Mouse (Mus musculus): ENCODE measurements around the gene Txlng. TPM values are rescaled to one million over a fixed set of nuclear protein-coding genes. Genes with fewer than 3 reads are reported as not detected.
A peak's percentile ranks its signal among the peaks of the same experiment; 100 is the strongest.
"Not testable (repeated sequence)": the region's sequence is repeated elsewhere in the genome, so short reads cannot be mapped to it uniquely, and the experiment has no call there.

Txlng gene
- polyA plus RNA-seq, 1 experiment from 2014 or later: 18.6 TPM

- H3K27me3 ChIP-seq: peaks cover 12% of the 10 kb centered on the region; the same call in 1 of the 2 replicates
- not testable (repeated sequence) for ATAC-seq (ENCODE audit: low FRiP score, low read depth); H3K4me3 ChIP-seq; H3K4me1 ChIP-seq; H3K9ac ChIP-seq (replicated peaks); H3K4me2 ChIP-seq (replicated peaks); H3K27ac ChIP-seq (replicated peaks); H3K36me3 ChIP-seq; H3K9me3 ChIP-seq
- WGBS: 55% methylated on average over 2 of the region's 2 CpGs
Observed at GRCm38 (mm10) chrX:162830313-162830712, 1.1 kb upstream of the Txlng start.

- WGBS: 44% methylated on average over 5 of the region's 5 CpGs
- ATAC-seq (ENCODE audit: low FRiP score, low read depth): no peak
Observed at GRCm38 (mm10) chrX:162829741-162830140, 487 bp upstream of the Txlng start.

DNA sequence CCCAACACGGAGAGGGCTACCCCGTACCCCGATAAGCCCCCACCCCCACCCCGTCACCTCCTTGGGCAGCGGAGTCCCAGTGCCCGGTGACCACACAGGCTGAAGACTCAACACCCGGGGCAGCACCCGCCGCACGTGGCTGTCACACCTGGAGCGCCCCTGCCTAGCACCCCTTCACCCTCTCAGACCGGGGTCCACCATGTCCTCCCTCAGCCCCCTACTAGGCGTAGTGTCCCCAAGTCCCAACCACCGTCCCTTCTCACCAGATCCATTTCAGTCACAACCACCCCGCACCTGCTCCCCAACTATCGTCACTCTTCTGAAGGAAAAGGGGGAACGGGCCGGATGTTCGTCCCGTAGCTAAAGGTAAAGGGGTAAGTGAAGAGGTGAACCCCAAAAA, 471 bp downstream of the Txlng start:
- Histone ChIP-seq H3K36me3 (no peaks in the 10 kb centered on the region), H3K27ac (replicated peaks) (no peak overlapping the region), H3K9me3 (no peaks in the 10 kb centered on the region), H3K4me3 (peak overlapping the region; percentile 56), H3K4me1 (0 out of 2 replicates have a peak, but pooled peaks cover 4% of the 10 kb centered on the region), H3K4me2 (replicated peaks) (peak overlapping the region; percentile 83), H3K9ac (replicated peaks) (peak overlapping the region; percentile 56), H3K27me3 (peaks cover 12% of the 10 kb centered on the region; the same call in 1 of the 2 replicates)
- WGBS: 25% methylated on average over 20 of the region's 20 CpGs
- peak; percentile 36 for ATAC-seq (ENCODE audit: low FRiP score, low read depth)

More at GRCm38 (mm10) chrX:162829741-162830140, 487 bp upstream of the Txlng start:
- Histone ChIP-seq H3K4me1 (0 out of 2 replicates have a peak, but pooled peaks cover 4% of the 10 kb centered on the region), H3K27me3 (peaks cover 12% of the 10 kb centered on the region; the same call in 1 of the 2 replicates), H3K36me3 (no peaks in the 10 kb centered on the region), H3K27ac (replicated peaks) (no peak overlapping the region), H3K9me3 (no peaks in the 10 kb centered on the region), H3K9ac (replicated peaks) (no peak overlapping the region), H3K4me2 (replicated peaks) (peak overlapping the region; percentile 33), H3K4me3 (peak overlapping the region; percentile 56)

DNA sequence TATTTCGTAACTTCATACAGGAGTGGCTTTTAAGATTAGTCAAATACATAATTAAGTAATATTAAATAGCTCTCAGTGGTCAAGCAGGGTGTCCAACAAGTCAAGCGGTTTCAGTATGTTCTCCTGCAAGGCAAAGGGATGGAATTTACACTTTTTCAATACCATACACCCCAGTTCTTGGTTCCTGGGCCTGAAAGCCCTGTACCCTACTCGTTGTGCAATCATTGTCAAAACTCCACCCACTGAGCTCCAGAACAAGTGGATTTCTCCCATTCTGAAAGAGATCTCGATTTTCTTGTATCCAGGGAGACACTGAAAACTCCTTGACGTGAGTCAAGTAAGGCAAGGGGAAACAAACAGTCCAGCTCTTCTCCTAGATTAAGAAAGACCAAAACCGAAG, 1.2 kb downstream of the Txlng start:
- Histone ChIP-seq H3K4me1 (0 out of 2 replicates have a peak, but pooled peaks cover 4% of the 10 kb centered on the region), H3K27ac (replicated peaks) (no peak overlapping the region), H3K9me3 (no peaks in the 10 kb centered on the region), H3K4me3 (peak overlapping the region; percentile 56), H3K9ac (replicated peaks) (peak overlapping the region; percentile 56; the same call in 1 of the 2 replicates), H3K36me3 (no peaks in the 10 kb centered on the region), H3K27me3 (peaks cover 12% of the 10 kb centered on the region; the same call in 1 of the 2 replicates), H3K4me2 (replicated peaks) (peak overlapping the region; percentile 83)
- 46% methylated on average over 6 of the region's 6 CpGs for WGBS
- no peak for ATAC-seq (ENCODE audit: low FRiP score, low read depth)

GRCm38 (mm10) chrX:162800371-162800770, 28.9 kb downstream of the Txlng start:
- Histone ChIP-seq H3K4me2 (replicated peaks) (no peak overlapping the region), H3K9me3 (no peaks in the 10 kb centered on the region), H3K27ac (replicated peaks) (no peak overlapping the region), H3K9ac (replicated peaks) (no peak overlapping the region), H3K4me1 (no peaks in the 10 kb centered on the region), H3K4me3 (no peak overlapping the region), H3K27me3 (no peaks in the 10 kb centered on the region), H3K36me3 (0 out of 2 replicates have a peak, but pooled peaks cover 2% of the 10 kb centered on the region)
- no peak for ATAC-seq (ENCODE audit: low FRiP score, low read depth)

DNA sequence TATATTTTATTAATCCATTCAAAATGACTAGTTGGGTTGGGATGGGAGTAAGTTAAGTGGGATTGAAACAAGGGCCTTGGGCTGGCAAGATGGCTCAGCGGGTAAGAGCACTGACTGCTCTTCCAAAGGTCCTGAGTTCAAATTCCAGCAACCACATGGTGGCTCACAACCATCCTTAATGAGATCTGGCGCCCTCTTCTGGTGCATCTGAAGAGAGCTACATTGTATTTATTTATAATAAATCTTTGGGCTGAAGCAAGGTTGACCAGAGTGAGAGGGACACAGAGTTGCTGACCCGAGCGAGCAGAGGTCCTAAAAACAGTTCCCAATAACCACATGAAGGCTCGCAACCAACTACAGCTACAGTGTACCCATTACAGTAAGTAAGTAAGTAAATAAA, 37.9 kb downstream of the Txlng start:
- not testable (repeated sequence) for ATAC-seq (ENCODE audit: low FRiP score, low read depth); H3K36me3 ChIP-seq; H3K4me3 ChIP-seq; H3K27me3 ChIP-seq; H3K9me3 ChIP-seq; H3K9ac ChIP-seq (replicated peaks); H3K27ac ChIP-seq (replicated peaks); H3K4me2 ChIP-seq (replicated peaks); H3K4me1 ChIP-seq
- 78% methylated on average over 5 of the region's 5 CpGs for WGBS

DNA sequence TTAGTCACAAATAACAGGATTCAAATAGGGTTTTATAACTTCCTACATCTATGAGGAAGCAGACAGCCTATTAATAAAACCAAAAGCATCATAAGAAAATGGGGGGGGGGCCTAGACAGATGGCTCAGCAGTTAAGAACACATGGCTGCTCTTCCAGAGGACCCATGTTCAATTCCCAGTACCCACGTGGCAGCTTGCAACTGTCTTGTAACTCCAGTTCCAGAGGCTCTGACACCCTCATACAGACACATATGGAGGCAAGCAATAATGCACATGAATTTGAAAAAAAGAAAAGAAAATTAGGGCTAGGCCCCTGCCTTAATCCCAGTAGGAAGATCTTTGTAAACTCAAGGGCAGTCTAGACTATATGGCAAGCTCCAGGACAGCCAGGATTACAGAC, 40.9 kb downstream of the Txlng start:
- H3K27ac ChIP-seq (replicated peaks): no peak overlapping the region
- no peak overlapping the region for H3K4me2 ChIP-seq (replicated peaks)
- H3K27me3 ChIP-seq: no peaks in the 10 kb centered on the region; the same call in 1 of the 2 replicates
- no peak overlapping the region for H3K4me3 ChIP-seq
- H3K4me1 ChIP-seq: no peaks in the 10 kb centered on the region
- ATAC-seq (ENCODE audit: low FRiP score, low read depth): no peak
- WGBS: 55% methylated on average over 1 of the region's 1 CpGs
- no peaks in the 10 kb centered on the region for H3K9me3 ChIP-seq
- no peak overlapping the region for H3K9ac ChIP-seq (replicated peaks)
- H3K36me3 ChIP-seq: 0 out of 2 replicates have a peak, but pooled peaks cover 4% of the 10 kb centered on the region

GRCm38 (mm10) chrX:162770726-162771125, 58.5 kb downstream of the Txlng start:
- Histone ChIP-seq H3K4me2 (replicated peaks) (no peak overlapping the region), H3K27me3 (no peaks in the 10 kb centered on the region), H3K4me1 (no peaks in the 10 kb centered on the region), H3K9ac (replicated peaks) (no peak overlapping the region), H3K36me3 (peaks cover 17% of the 10 kb centered on the region; the same call in 1 of the 2 replicates), H3K4me3 (no peak overlapping the region), H3K27ac (replicated peaks) (no peak overlapping the region), H3K9me3 (no peaks in the 10 kb centered on the region)
- ATAC-seq (ENCODE audit: low FRiP score, low read depth): no peak
- WGBS: 80% methylated on average over 1 of the region's 1 CpGs

- no peak for ATAC-seq (ENCODE audit: low FRiP score, low read depth)
- Histone ChIP-seq H3K4me3 (peak overlapping the region; percentile 66), H3K4me1 (peaks cover 9% of the 10 kb centered on the region; the same call in 1 of the 2 replicates), H3K4me2 (replicated peaks) (peak overlapping the region; percentile 57), H3K27ac (replicated peaks) (no peak overlapping the region), H3K27me3 (peaks cover 3% of the 10 kb centered on the region; the same call in 1 of the 2 replicates), H3K36me3 (0 out of 2 replicates have a peak, but pooled peaks cover 3% of the 10 kb centered on the region), H3K9me3 (no peaks in the 10 kb centered on the region), H3K9ac (replicated peaks) (peak overlapping the region; percentile 73)
- WGBS: 54% methylated on average over 9 of the region's 9 CpGs
Observed at GRCm38 (mm10) chrX:162761716-162762395, 67.4 kb downstream of the Txlng start.

DNA sequence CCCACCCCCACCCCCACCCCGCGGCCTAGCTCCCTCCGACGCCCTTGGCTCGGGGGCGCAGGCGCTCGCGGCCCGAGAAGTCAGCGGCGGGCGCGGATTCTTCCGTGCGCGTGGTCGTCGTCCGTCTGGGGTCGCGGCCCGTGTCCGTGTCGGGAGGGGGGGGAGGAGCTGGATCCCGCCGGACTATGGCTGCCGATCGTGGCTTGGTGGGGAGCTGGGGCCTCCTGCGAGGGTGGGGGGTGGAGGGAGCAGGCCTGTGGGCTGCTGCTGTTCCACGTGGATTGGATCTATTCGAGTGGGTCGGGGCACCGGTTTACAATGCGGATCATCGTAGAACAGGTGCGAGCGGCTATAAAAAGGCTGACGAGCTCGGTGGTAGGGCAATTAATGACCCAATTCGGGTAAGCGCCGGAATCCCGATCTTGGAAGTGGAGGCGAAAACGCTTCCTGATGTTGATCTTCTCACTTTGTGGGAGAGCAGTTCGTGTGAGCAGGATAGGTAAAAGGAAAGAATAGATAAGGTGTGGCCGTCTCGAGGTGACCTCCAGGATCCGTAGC, 68.2 kb downstream of the Txlng start:
- Histone ChIP-seq H3K9ac (replicated peaks) (peak overlapping the region; percentile 73), H3K4me3 (peak overlapping the region; percentile 66), H3K4me1 (peaks cover 9% of the 10 kb centered on the region; the same call in 1 of the 2 replicates), H3K27me3 (peaks cover 3% of the 10 kb centered on the region; the same call in 1 of the 2 replicates), H3K27ac (replicated peaks) (peak overlapping the region; percentile 90), H3K4me2 (replicated peaks) (peak overlapping the region; percentile 57), H3K36me3 (0 out of 2 replicates have a peak, but pooled peaks cover 3% of the 10 kb centered on the region), H3K9me3 (no peaks in the 10 kb centered on the region)
- peak; percentile 3; the same call in 1 of the 2 replicates for ATAC-seq (ENCODE audit: low FRiP score, low read depth)
- 35% methylated on average over 36 of the region's 50 CpGs for WGBS

DNA sequence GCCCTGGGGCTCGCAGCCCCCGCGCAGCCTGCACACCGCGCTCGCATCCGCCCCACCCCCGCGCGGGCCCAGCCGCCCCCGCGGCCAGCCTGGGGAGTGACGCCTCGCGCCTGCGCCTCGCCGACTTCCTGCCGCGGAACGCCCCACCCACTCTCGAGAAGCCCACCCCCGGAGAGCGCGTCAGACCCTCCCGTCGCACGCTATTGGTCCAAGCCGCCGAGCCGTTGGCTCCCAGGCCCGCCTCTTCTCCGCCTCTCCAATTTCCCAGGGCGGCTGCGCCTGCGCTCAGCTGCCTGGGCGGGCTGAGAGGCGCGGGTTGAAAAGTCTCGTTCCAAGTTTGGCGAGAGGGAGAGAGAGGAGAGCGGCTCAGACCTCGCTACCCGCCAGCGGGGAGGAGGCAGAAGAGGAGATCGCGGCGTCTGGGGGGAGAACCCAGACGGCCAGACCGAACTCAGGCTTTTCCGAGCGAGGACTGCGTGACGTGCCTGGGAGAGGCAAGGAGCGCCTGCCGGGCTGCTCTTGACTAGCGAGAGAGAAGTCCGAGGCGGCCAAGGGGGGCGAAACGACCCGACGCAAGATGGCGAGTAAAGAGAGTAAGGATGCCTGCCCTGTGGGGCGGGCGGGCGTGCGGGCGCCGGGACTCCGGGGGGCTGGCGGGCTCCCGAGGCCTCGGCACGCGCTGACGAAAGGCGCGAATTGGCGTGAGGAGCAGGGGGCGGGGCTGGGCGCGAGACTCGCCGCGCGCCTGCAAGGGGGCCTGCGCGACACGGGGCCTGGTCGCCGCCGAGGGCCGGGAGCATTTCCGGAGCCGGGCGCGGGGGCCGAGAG, 68.9 kb downstream of the Txlng start, which contains the start of gene Rbbp7:
Rbbp7 (plus strand) TSS at position 288 of the 828 bp plus-strand sequence.
- ATAC-seq (ENCODE audit: low FRiP score, low read depth): peak; percentile 99
- Histone ChIP-seq H3K27ac (replicated peaks) (peak within 1 kb of the TSS; percentile 90), H3K4me3 (peak within 1 kb of the TSS; percentile 66), H3K4me1 (peaks cover 9% of the 10 kb centered on the region; the same call in 1 of the 2 replicates), H3K36me3 (0 out of 2 replicates have a peak, but pooled peaks cover 3% of the 10 kb centered on the region), H3K4me2 (replicated peaks) (peak within 1 kb of the TSS; percentile 57), H3K9me3 (no peaks in the 10 kb centered on the region), H3K9ac (replicated peaks) (peak within 1 kb of the TSS; percentile 73), H3K27me3 (peaks cover 3% of the 10 kb centered on the region; the same call in 1 of the 2 replicates)
- WGBS: 16% methylated on average over 62 of the region's 100 CpGs

All from midbrain, embryonic 12.5 days (tissue).